Mouse (Mus musculus) kidney, postnatal 4 days (tissue): ENCODE measurements around the gene Hemgn.

Experiments used
- DNase-seq, 2 experiments: peaks; one replicate each; pipeline ENCODE4 v3.0.0; 2021; ENCODE audit warnings: mixed read lengths in 2 of 2

Hemgn gene

DNA sequence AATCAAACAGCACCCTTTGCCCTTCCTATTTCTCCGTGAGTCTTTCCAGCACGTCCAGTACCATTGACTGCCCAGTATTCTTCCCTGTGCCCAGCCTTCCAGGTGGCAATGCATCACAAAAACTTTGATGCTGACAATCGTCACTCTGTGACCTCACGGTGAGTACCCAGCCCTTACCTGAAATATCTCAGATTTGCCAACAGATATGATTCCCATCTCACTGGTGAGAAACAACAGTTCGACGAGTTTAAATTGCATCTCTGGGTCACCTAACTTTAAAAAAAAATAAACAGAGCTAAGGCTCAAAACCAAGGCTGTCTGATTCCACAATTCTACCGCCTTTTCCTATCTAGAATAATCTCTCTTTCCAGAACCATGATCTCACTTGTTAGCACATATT lies at the start of gene Hemgn:
Gene Hemgn, minus strand, starts transcription at position 101 of the 400 bp plus-strand sequence.
- DNase-seq: no peak

DNA sequence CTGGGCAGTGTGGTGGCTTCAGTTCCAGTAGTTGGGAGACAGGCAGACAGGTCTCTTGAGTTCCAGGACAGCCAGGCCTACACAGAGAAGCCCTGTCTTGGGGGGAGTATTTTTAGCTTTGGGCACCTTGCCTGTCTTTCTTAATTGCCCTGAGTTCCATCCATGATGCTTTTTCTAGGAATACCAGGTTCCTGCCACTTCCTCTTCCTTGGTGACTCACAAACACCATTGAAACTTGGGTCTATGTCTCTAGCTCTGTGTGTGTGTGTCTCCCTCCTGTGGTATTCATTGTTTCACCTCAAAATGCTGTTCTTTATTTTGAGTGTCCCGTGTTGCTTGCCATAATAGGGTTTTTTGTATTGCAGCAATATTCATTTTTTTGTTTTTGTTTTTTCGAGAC lies 45.1 kb upstream of the Hemgn start:
- DNase-seq: no peak

GRCm38 (mm10) chr4:46457186-46457585 lies 43.9 kb upstream of the Hemgn start:
- DNase-seq: no peak

DNA sequence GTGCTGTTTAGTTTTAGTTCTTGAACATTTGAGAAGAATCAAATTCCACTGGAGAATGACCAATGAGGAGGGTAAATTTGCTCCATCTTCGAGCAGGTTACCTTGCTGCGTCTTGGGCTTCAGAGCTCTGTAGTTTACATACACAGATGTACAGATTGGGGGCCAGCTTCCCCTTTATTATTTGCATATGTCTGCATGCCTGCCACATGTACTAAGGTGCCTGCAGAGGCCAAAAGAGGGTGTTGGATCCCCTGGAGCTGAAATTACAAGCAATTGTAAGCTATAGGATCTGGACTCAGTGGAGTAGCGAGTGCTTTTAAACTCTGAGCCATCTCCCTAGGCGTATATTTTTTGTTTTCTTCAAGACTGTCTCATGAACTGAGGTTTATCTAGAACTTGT lies 43.5 kb upstream of the Hemgn start:
- DNase-seq: no peak

DNA sequence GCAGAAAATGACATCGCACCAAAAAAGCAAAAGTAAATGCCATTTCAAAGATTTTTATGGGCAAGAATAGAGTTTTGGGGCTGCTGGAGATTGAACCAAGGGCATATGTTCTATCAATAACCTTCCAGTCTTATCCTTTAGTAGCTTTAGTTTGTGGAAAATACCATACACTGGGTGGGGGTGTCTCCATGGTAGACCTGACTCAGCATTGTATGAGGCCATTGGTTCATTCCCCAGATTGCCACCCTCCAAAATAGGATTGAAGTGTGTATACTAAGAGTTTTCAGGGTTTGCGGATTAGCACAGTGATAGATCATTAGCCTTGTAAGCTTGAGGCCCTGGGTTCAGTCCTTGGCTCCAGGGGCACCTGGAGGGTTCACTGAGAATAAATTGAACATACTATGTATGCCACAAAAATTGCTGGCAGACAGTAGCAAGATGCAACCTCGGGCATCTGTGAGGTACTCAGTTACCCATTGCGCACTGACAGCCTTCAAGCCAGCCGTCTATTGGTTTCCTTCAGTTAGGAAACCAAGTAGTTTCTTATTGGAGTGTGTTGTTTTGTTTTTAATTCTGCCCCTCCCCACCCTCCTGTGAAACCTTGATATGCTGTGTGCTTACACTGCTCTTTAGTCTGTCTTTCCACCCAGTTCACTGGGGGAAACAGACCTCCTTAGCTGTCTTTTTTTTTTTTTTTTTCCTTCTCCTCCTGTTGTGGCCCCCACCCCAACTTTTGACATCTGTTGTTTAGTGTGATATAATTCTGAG lies 41.0 kb upstream of the Hemgn start:
- DNase-seq: no peak

- peak; percentile 10 to 17 for DNase-seq
These were observed 39.8 kb upstream of the Hemgn start for GRCm38 (mm10) chr4:46452855-46453719.

DNA sequence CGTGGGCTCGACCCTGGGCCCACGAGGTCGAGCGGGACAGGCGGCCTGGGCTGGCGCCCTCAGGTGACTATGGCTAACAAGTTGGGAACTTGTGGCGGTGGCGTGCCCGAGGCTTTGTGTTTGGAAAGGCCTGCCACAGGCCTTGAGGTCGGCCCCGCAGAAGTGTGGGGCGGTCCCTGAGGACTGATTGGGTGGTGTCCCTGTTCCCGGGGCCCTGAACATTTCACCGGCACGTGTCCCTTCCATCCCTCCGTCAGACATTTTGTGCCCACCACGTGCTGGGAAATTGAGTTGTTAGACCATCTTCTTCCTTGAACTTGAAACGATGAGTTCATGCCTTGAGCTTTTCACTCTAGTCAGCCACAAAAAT lies 39.2 kb upstream of the Hemgn start:
- DNase-seq: peak; percentile 67 to 79

GRCm38 (mm10) chr4:46451758-46452480 lies 38.6 kb upstream of the Hemgn start:
- peak; percentile 79 to 88 for DNase-seq

GRCm38 (mm10) chr4:46451240-46451757 lies 38.0 kb upstream of the Hemgn start:
- DNase-seq: peak; percentile 76 to 87

DNA sequence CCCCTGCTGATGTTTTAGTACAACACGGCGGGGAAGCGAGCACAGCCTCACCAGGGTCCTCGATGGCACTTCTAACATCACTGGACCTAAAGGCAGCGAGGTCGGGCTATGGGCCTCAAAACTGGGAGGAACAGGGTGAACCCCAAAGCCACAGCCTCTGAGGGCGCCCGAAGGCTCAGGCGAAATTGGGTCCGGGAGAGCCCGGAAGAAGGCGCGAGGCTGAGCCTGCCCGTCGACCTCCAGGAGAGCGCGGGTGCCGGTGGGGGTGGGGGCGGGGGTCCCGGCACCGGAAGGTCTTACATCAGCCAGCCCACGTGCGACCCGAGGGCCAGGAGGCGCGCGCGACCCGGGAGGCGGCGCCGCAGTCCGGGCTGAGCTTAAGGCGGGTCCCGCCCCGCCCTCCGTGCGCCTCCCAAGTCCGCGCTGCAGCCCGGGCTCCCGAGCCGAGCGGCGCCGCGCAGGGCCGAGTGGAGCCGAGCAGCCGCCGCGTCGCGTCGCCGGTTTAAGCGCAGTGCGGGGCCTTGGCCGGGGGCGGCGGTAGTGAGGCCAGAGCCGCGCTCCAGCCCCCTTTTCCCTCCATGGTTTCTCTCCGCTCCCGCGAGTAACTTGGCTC lies 37.3 kb upstream of the Hemgn start, which contains the start of gene Anp32b:
Gene Anp32b, plus strand, starts transcription at position 384 of the 613 bp plus-strand sequence.
- DNase-seq: peak; percentile 95 to 96

DNA sequence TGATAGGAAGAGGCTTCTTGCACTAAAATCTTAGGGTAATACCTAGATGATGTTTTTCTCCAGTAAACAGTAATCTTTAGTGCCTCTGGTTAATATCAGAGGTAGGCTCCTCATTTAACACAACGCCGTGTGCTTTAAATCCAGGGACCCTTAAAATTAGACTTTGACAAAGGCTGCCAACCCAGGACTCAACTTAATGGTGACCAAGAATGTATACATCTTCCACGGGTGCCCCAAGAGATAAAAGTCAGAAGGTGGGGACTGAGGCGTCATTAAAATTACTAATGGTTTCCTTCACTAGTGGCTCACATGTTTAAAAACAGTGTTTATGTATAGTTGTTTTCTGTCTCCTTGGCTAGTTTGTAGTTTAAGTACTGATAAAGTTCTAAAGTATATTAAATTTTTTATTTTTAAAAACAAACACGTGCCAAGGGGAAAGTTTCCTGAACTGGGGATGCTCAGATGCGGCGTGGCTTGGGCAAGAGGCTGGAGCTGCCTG lies 36.8 kb upstream of the Hemgn start:
- no peak for DNase-seq

DNA sequence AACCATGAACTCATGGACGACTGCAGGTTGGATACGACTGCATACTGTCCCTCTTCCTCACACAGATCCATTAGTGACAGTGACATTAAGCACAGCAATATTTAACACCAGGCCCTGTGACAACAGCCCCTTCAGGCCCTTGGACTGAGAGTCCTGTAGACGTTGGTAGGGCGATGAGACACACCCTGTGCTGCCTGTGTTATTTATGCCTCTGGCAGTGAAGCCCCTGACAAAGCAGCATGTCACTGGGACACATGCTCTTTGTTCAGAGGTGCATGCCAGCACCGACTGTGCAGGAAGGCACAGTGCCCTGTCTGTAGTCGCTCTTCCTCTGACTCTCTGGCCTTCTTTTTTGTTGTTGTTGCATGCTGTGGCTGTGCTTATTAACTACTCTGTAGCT lies 35.6 kb upstream of the Hemgn start:
- no peak for DNase-seq

DNA sequence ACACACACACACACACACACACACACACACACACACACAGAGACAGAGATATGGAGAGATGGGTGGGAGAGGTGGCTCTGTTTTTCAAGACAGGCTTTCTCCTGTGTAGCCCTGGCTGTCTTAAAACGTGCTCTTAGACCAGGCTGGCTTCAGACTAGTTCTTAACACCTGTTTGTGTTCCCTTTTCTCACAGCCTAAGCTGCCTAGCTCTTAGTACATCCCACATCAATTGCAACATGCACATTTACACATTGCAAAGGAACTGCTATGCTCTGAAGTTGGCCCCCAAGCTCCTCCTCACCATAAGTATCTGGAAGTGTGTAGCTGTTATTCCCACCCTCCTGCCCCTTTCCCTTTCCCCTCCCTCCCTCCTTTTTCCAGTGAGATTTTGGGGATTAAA lies 34.2 kb upstream of the Hemgn start:
- DNase-seq: no peak

- peak; percentile 4 to 6 for DNase-seq
These were observed 32.1 kb upstream of the Hemgn start for GRCm38 (mm10) chr4:46445237-46445945.

DNA sequence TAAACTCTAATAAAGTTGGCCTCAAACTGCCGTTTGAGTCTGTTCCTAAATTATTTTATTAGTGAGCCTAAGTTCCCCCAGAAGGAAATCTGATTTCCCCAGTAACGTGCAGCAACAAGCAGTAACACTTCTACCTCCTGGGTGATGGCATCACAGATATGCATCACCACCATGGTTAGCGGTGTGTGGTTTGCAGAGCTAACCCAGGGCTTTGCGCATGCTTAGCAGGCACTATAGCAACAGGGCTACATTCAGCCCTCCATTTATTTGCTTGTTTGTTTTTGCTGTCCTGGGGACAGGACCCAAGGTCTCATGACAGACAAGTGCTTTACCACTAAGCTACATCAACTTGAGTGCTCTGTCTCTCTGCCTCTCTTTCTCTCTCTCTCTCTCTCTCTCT lies 29.2 kb upstream of the Hemgn start:
- peak in 1 of 2 experiments; percentile 17 for DNase-seq

GRCm38 (mm10) chr4:46432339-46433036 lies 19.2 kb upstream of the Hemgn start:
- DNase-seq: no peak

GRCm38 (mm10) chr4:46428903-46429499 lies 15.7 kb upstream of the Hemgn start:
- no peak for DNase-seq

- DNase-seq: no peak
These were observed 9.3 kb upstream of the Hemgn start for GRCm38 (mm10) chr4:46422625-46423024.

DNA sequence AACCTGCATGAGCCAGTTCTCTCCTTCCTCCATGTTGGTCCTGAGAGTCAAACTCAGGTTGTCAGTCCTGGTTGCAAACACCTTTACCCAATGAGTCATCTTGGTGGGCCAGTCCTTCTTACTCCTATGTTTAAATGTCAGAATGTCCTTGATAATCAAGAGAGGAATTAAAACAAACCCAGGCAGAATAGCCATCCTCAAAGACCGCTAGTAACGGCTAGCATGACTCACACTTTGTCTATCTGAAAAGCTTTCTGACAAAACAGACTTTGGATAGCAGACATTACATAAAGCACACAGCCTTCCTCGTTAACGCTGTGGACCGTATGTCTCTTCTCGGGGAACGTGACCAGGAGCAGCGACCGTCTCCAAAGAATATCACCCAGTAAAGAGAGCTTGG lies 5.5 kb upstream of the Hemgn start:
- DNase-seq: no peak

GRCm38 (mm10) chr4:46417491-46417890 lies 4.2 kb upstream of the Hemgn start:
- DNase-seq: peak; percentile 29 to 46

GRCm38 (mm10) chr4:46412113-46412512 lies 1.2 kb downstream of the Hemgn start:
- no peak for DNase-seq
